Mouse (Mus musculus) stomach, postnatal 0 days (tissue): ENCODE data around the gene Mast2.

Source experiments
- CTCF ChIP-seq: IDR thresholded peaks from 2 replicates; pipeline ENCODE4 v1.5.1; 2016; ENCODE audit warnings: antibody characterized with exemption, low read depth, mild to moderate bottlenecking, moderate library complexity
- EP300 ChIP-seq: optimal IDR thresholded peaks from 2 replicates; pipeline ENCODE3; 2016; ENCODE audit warnings: antibody characterized with exemption

DNA sequence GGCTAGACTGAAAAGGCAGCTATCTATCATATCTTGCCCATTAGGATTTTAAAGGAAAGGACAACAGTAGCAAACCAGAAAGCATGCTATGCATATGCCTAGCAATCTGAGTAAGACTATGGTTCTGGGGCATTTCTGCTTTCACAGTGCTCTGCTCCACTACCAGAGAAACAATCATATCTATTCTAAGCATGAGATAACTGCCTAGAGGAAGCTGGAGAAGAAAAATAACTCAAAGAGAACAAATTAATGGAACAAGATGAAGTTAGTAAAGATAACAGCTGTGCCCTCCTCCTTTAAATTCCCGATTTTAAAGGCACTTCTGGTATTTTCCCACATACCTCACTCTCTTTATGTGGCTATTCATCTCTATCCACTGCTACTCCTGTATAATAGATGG is 51.0 kb downstream of the Mast2 start:
- TF ChIP-seq CTCF = no peak
- no peak for TF ChIP-seq EP300
